Mouse (Mus musculus) spleen, adult 2 months (tissue): ENCODE data around the gene Gm9964. TPM values are rescaled to one million over a fixed set of nuclear protein-coding genes. Genes with fewer than 3 reads are reported as not detected.
"Not testable (repeated sequence)": the region's sequence is repeated elsewhere in the genome, so short reads cannot be mapped to it uniquely, and the experiment has no call there.

Experiments used
- DNase-seq, 2 experiments: peaks; one replicate each; pipeline versions ENCODE4 v3.0.0 to v3.0.0-alpha.2; 2012 to 2021; ENCODE audit warnings: low spot score in 2 of 2, low read depth in 1 of 2
- H3K27ac ChIP-seq: fragments of 200-500 bp; 2 replicates; pipeline ENCODE4 v1.5.1; 2012; ENCODE audit warnings: low read length, inconsistent platforms; ENCODE audit not compliant: insufficient read depth
- H3K27me3 ChIP-seq: fragments of 200-500 bp; 2 replicates; pipeline ENCODE4 v1.6.1; 2012; ENCODE audit warnings: mild to moderate bottlenecking, moderate library complexity, low read length, inconsistent platforms; ENCODE audit not compliant: control insufficient read depth, insufficient read depth
- H3K36me3 ChIP-seq: fragments of 200-500 bp; 2 replicates; pipeline ENCODE4 v1.6.1; 2012; ENCODE audit warnings: mild to moderate bottlenecking, low read length, inconsistent platforms; ENCODE audit not compliant: control insufficient read depth, insufficient read depth
- H3K4me1 ChIP-seq: fragments of 200-500 bp; 2 replicates; pipeline ENCODE4 v1.6.1; 2011; ENCODE audit warnings: inconsistent platforms; ENCODE audit not compliant: control insufficient read depth, insufficient read depth, insufficient read length
- H3K4me3 ChIP-seq: fragments of 200-500 bp; 2 replicates; pipeline ENCODE4 v1.5.1; 2011; ENCODE audit warnings: mild to moderate bottlenecking, inconsistent platforms; ENCODE audit not compliant: insufficient read depth, insufficient read length; ENCODE audit errors: extremely low read depth
- CTCF ChIP-seq: fragments of 200-500 bp; IDR thresholded peaks from 2 replicates; pipeline ENCODE4 v1.5.1; 2011; ENCODE audit warnings: mild to moderate bottlenecking, inconsistent platforms; ENCODE audit not compliant: insufficient read depth, insufficient read length, insufficient replicate concordance; ENCODE audit errors: extremely low read depth
- POLR2A ChIP-seq: fragments of 200-500 bp; IDR thresholded peaks from 2 replicates; pipeline ENCODE4 v1.6.1; 2011; ENCODE audit warnings: low read depth, low read length, inconsistent platforms
- WGBS: fragments of 180-500 bp; shearing (Covaris S2); methylation state at CpG from one replicate; pipeline ENCODE4 v1.1.7; 2018; 5-methylcytosine and 5-hydroxymethylcytosine counted together
- polyA plus RNA-seq: library from polyadenylated mRNA; depleted of rRNA; stranded (reverse); fragments of >200 nt; gene quantifications from 2 replicates; pipeline ENCODE4 v1.2.3, GENCODE M21; 2012

Gene Gm9964
- polyA plus RNA-seq, 1 experiment, result not detected

DNA sequence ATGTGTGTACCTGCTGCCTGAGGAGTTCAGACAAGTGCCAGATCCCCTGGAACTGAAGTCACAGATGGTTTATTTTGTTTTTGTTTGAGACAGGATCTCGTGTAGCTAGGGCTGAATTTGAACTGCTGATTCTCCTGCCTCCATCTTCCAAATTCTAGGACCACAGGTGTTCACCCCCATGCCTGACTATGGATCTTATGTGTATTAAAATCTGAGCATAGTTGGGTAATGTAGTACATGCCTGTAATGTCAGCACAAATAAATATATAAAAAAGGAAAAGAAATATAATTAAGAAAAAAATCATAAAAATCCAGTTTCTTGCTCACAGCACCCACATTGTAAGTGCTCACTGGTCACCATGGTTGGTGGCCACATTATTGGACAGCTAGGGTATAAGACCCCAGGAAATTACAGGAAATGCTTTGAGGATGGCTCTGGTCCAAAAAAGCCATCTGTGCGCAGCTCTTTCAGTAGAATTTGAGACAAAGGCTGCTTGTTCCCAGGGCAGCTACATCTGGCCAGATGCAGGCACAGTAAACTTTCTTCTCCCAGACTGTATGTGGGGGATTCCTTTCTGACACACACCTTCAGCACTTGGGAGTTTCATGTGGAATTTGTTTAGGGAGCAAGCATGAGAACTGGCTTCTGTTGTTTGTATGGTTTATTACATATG, 16.8 kb downstream of the Gm9964 start:
- Histone ChIP-seq H3K4me1 (peaks cover 5% of the 10 kb centered on the region; the same call in 1 of the 2 replicates), H3K27me3 (no peaks in the 10 kb centered on the region), H3K36me3 (no peaks in the 10 kb centered on the region), H3K27ac (no peak overlapping the region), H3K4me3 (no peak overlapping the region)
- WGBS, result 61% methylated on average over 2 of the region's 2 CpGs
- DNase-seq, result no peak
- no peak for TF ChIP-seq POLR2A
- TF ChIP-seq CTCF, result no peak

GRCm38 (mm10) chr11:79273757-79274156, 22.9 kb downstream of the Gm9964 start:
- TF ChIP-seq POLR2A (no peak), CTCF (no peak)
- no peak overlapping the region for H3K4me3 ChIP-seq
- no peaks in the 10 kb centered on the region for H3K27me3 ChIP-seq
- H3K36me3 ChIP-seq, result no peaks in the 10 kb centered on the region
- H3K27ac ChIP-seq, result no peak overlapping the region
- H3K4me1 ChIP-seq, result peaks cover 5% of the 10 kb centered on the region; the same call in 1 of the 2 replicates
- 87% methylated on average over 4 of the region's 4 CpGs for WGBS
- no peak for DNase-seq

GRCm38 (mm10) chr11:79273039-79273438, 23.7 kb downstream of the Gm9964 start:
- H3K4me1 ChIP-seq, result no peaks in the 10 kb centered on the region
- no peak overlapping the region for H3K27ac ChIP-seq
- no peaks in the 10 kb centered on the region for H3K36me3 ChIP-seq
- TF ChIP-seq POLR2A (no peak), CTCF (no peak)
- DNase-seq, result no peak
- H3K4me3 ChIP-seq, result no peak overlapping the region
- H3K27me3 ChIP-seq, result no peaks in the 10 kb centered on the region
- 87% methylated on average over 4 of the region's 4 CpGs for WGBS

DNA sequence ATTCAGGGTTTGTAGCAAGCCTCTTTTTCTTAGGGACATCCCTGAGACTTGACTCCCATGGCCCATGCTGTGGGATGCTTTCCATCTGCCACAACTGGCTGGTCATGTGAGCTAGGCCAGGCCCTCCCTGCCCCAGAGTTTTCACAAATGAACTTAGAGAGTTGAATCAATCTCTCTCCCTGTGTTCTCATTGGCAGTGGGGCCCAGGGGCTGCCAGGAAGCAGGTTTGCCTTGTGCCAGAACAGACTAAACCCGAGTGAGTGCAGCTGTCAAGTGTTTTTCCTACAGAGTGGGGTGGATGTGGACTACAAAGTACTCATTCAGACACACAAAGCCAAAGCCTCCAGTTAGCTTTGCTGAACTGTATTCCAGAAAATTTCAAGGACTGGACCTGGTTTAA, 29.5 kb downstream of the Gm9964 start:
- no peaks in the 10 kb centered on the region for H3K36me3 ChIP-seq
- H3K4me3 ChIP-seq, result no peak overlapping the region
- no peaks in the 10 kb centered on the region for H3K4me1 ChIP-seq
- no peak overlapping the region for H3K27ac ChIP-seq
- WGBS, result 22% methylated on average over 1 of the region's 1 CpGs
- TF ChIP-seq POLR2A, result no peak
- no peak for TF ChIP-seq CTCF
- no peak for DNase-seq
- H3K27me3 ChIP-seq, result no peaks in the 10 kb centered on the region

- Histone ChIP-seq H3K36me3 (no peaks in the 10 kb centered on the region), H3K27me3 (no peaks in the 10 kb centered on the region), H3K4me1 (no peaks in the 10 kb centered on the region), H3K27ac (no peak overlapping the region), H3K4me3 (no peak overlapping the region)
- no peak for DNase-seq
- TF ChIP-seq POLR2A (no peak), CTCF (no peak)
- WGBS, result 74% methylated on average over 3 of the region's 3 CpGs
Observed at GRCm38 (mm10) chr11:79264376-79264775, 32.3 kb downstream of the Gm9964 start.

GRCm38 (mm10) chr11:79260126-79260525, 36.6 kb downstream of the Gm9964 start:
- H3K36me3 ChIP-seq, DNase-seq, H3K4me1 ChIP-seq, H3K27me3 ChIP-seq, H3K4me3 ChIP-seq, H3K27ac ChIP-seq: not testable (repeated sequence)
- 84% methylated on average over 4 of the region's 4 CpGs for WGBS

GRCm38 (mm10) chr11:79258738-79259137, 38.0 kb downstream of the Gm9964 start:
- no peak for TF ChIP-seq CTCF
- no peak for TF ChIP-seq POLR2A
- DNase-seq, result no peak
- H3K4me1 ChIP-seq, result peaks cover 4% of the 10 kb centered on the region; the same call in 1 of the 2 replicates
- H3K27me3 ChIP-seq, result no peaks in the 10 kb centered on the region
- H3K4me3 ChIP-seq, result no peak overlapping the region
- no peaks in the 10 kb centered on the region for H3K36me3 ChIP-seq
- 70% methylated on average over 6 of the region's 6 CpGs for WGBS
- no peak overlapping the region for H3K27ac ChIP-seq
